Mouse (Mus musculus) kidney, postnatal 25 days (tissue): Measurements from ENCODE around the gene Vmn1r89.

Experiments used
- DNase-seq, 2 experiments: peaks; one replicate each; pipeline ENCODE4 v3.0.0; 2021; ENCODE audit warnings: mixed read lengths in 2 of 2

Vmn1r89 gene

DNA sequence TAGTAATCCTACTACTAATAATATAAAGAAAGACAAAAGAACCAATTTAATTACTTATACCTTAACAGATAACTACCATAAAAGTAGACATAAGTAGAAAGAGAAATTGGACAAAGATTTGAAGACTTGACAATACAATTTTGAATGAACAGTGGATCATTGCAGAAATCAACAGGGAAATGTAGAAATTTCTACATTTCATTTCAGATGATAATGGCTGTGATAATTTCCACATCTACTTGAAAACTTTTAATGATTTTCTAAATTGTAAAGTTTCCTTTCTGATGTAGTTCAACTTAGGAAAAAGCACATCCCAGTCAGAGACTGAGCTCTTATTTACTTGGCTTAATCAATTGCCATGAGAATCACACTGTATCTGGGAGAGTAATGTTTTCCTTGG lies at the start of gene Vmn1r89:
Vmn1r89 (plus strand) TSS at position 301 of the 400 bp plus-strand sequence.
- no peak for DNase-seq

DNA sequence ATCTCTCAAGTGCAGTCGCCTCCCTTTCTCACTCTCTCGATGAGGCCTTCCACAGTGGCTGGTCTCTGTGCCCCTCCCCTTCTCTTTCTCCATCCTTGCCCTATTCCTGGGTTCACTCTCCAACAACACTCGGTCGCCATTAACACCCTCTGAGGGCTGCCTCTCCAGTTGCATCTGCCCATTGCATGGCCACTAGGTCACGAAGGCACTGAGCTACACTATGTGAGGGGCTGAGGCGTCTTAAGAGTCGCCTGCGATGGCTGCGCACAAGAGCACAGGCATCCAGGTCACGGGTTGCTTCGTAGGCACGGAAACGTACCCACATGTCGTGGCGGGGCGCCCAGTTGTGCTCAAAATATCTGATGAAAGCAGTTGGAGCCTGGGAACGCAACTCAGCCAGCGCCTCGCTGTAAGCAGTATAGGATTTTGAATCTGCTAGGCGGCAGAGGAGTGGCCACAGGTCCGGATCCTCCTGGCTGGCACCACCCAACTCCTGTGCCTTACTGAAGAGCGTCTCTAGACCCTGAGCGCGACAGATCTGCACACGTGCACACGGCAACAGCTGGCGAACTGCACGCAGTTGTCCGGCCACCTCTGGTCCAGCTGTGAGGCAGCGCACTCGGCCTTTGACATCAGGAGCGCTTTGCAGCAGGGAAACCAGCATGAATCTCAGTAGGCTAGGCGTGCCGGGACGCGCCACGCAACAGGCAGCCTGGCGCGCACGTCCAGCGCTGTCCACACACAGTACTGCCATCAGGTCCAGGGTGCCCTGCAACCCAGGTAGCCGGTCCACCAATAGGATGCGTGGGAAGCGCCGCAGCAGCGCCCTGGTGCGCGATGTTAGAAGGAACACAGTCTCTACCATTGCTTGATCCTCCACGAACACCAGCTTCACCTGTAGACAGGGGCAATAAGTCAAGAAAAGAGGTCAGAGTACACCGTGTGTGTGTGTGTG lies 48.2 kb downstream of the Vmn1r89 start:
- no peak for DNase-seq

DNA sequence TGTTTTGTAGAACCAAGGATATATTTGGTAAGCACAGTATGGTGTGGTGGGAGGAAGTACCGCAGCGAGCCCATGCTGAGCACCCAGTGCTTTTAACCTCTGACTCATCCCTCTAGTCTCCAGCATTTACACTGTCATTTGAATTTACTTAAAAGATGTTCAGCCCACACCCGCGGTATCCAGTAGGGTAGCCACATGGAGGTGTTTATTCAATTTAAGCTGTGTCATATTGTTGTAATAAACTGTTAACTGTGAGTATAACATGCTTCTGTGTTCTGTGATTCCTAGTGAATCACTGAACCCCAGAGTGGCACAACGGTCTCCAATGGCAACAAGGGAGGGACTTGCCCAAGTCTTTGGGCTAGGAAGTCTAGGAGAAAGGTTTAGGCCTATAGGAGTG lies 51.0 kb downstream of the Vmn1r89 start:
- no peak for DNase-seq

DNA sequence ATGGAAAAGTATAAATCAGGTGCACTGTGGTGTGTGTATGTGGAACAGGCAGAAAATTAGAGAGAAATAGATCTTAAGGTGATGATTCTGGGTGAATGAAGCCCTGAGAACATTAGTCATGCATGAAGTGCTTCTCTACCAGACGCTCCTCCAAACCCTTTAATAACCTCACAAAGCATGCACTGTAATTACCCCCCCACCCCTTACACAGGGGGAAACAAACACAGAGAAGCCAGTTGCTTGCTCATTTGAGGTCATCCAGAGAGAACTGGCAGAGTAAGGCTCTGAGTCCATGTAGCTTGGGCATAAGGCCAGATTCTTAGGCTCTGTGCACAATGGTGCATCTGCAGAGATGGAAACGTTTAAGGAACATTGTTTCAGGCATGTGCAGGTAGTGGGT lies 51.6 kb downstream of the Vmn1r89 start:
- DNase-seq = no peak

DNA sequence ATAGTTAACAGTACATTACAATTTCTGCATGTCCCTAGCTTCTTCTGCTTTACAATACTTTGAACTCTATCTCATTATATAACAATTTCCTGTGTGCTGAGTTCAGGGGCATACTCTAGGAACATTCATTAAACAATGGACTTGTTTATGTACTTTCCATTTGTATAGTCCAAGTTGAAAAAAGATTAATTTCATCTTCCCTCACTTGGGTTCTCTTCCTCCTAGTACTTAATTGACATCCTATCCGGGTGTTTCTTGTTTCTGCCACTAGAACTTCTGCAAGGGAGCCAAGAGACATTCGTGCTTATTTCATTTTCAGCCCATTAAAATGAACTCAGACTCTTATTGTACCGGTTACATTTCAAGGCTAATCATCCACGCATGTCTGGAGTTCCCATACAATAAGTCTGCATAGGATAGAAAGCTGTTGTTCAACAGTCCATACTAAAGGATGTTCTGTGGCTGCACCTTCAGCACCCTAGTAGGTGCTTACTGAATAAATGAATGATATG lies 56.0 kb downstream of the Vmn1r89 start:
- DNase-seq = no peak

DNA sequence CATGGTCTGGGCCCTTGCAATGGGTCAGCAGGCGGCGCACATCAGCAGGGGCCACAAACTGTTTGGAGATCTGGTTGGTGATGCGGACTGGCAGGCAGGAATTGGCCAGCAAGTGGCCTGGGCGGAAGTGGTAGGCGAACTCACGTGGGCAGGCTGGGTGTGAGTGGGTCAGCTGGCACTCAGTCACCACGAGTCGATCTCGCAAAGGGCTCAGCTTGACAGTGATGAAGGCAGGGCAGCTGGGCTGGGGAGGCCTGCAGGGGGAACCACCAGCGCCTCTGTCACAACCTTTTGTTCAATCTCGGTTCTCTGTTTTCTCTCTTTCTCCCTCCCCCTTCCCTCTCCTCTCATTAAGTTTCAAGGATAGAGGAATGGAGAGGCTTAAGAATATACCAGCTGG lies 56.6 kb downstream of the Vmn1r89 start:
- DNase-seq = no peak
